22 mouse cellular contexts compared by ENCODE assay signal in genomic region chr2:25467606-25468303, GRCm38 (mm10). TPM values are rescaled to one million over a fixed set of nuclear protein-coding genes. Genes with fewer than 3 reads are reported as not detected.
DNase-seq lines count a peak whose midpoint lies in the region; ATAC-seq and TF ChIP-seq lines count a peak whose summit lies in the region.
"Had no signal": no experiment of that assay in that cellular context is flagged by ENCODE, and none has a peak within 500 bp of the region (broad histone marks: within the 10 kb centered on the region; RNA-seq: fewer than 3 reads in every experiment).

No protein-coding gene starts in this region.

- no peak for TF ChIP-seq EP300 in heart, adult 2 months (IDR thresholded peaks at IDR 0.05; ENCODE audit: insufficient read depth, low read depth, low read length)

- no peak for ATAC-seq in heart, embryonic 12.5 days (ENCODE audit: insufficient number of reproducible peaks, low FRiP score)
- ATAC-seq in midbrain, embryonic 11.5 days (ENCODE audit: low FRiP score), result no peak
- no peak for ATAC-seq in inflammation-experienced regulatory T-cells, adult 6 months
- ATAC-seq: forebrain, embryonic 16.5 days; hindbrain, postnatal 0 days had no signal

- H3K27me3 ChIP-seq in heart, adult 2 months (ENCODE audit: control insufficient read depth, insufficient read depth, low read length), result no peaks in the 10 kb centered on the region
- no peaks in the 10 kb centered on the region for H3K27me3 ChIP-seq in heart, embryonic 12.5 days (replicated peaks)
- H3K27me3 ChIP-seq in midbrain, embryonic 11.5 days (ENCODE audit: control insufficient read depth, insufficient read depth, low read length), result no peaks in the 10 kb centered on the region
- no peaks in the 10 kb centered on the region for H3K27me3 ChIP-seq in midbrain, embryonic 10.5 days (ENCODE audit: low read depth, poor library complexity, severe bottlenecking)
- H3K27me3 ChIP-seq: embryonic facial prominence, embryonic 12.5 days; limb, embryonic 12.5 days; liver, embryonic 13.5 days; lung, embryonic 15.5 days had no signal

- H3K4me3 ChIP-seq in heart, adult 2 months, result no peak overlapping the region
- no peak overlapping the region for H3K4me3 ChIP-seq in heart, embryonic 12.5 days
- no peak overlapping the region for H3K4me3 ChIP-seq in midbrain, embryonic 11.5 days (ENCODE audit: low read depth, low read length)
- H3K4me3 ChIP-seq in midbrain, embryonic 10.5 days, result no peak overlapping the region
- H3K4me3 ChIP-seq: embryonic facial prominence, embryonic 12.5 days; gastrocnemius, adult 2 months; limb, embryonic 12.5 days; liver, embryonic 13.5 days; lung, embryonic 15.5 days; myocyte had no signal

- no peaks in the 10 kb centered on the region; the same call in 1 of the 2 replicates for H3K4me1 ChIP-seq in heart, adult 2 months (ENCODE audit: control insufficient read depth, insufficient read depth, low read length)
- H3K4me1 ChIP-seq in heart, embryonic 12.5 days (replicated peaks), result peaks cover 29% of the 10 kb centered on the region
- peaks cover 5% of the 10 kb centered on the region; the same call in 1 of the 2 replicates for H3K4me1 ChIP-seq in midbrain, embryonic 11.5 days (ENCODE audit: control insufficient read depth, insufficient read depth, low read length)
- H3K4me1 ChIP-seq in midbrain, embryonic 10.5 days, result peaks cover 28% of the 10 kb centered on the region

- H3K36me3 ChIP-seq in heart, adult 2 months (ENCODE audit: control insufficient read depth, insufficient read depth, low read length), result no peaks in the 10 kb centered on the region
- no peaks in the 10 kb centered on the region for H3K36me3 ChIP-seq in heart, embryonic 12.5 days
- no peaks in the 10 kb centered on the region for H3K36me3 ChIP-seq in midbrain, embryonic 11.5 days (ENCODE audit: control insufficient read depth, insufficient read depth, low read length)
- H3K36me3 ChIP-seq in midbrain, embryonic 10.5 days, result no peaks in the 10 kb centered on the region
- H3K36me3 ChIP-seq: embryonic facial prominence, embryonic 12.5 days; limb, embryonic 12.5 days; liver, embryonic 13.5 days; lung, embryonic 15.5 days had no signal

- WGBS in heart, adult 2 months, result 53% methylated on average over 14 of the region's 14 CpGs
- WGBS in heart, embryonic 12.5 days, result 63% methylated on average over 14 of the region's 14 CpGs
- 71% methylated on average over 14 of the region's 14 CpGs for WGBS in midbrain, embryonic 11.5 days
- 79% methylated on average over 14 of the region's 14 CpGs for WGBS in midbrain, embryonic 10.5 days

- intact Hi-C loops in heart, adult 2 months (cut with DNase I), result no loop called here

- no peak overlapping the region for H3K9ac ChIP-seq in heart, adult 2 months (ENCODE audit: low read depth, low read length)
- H3K9ac ChIP-seq in heart, embryonic 12.5 days, result no peak overlapping the region
- no peak overlapping the region for H3K9ac ChIP-seq in midbrain, embryonic 11.5 days (ENCODE audit: low read length)
- H3K9ac ChIP-seq: embryonic facial prominence, embryonic 12.5 days; limb, embryonic 12.5 days; liver, embryonic 13.5 days; lung, embryonic 15.5 days had no signal

- H3K79me2 ChIP-seq in heart, adult 2 months (replicated peaks; ENCODE audit: control insufficient read depth, insufficient read depth, low read length), result no peaks in the 10 kb centered on the region

- DNase-seq in heart, adult 2 months, result no peak
- DNase-seq in midbrain, embryonic 11.5 days (ENCODE audit: low spot score, missing footprints), result peak; percentile 64
- no peak for DNase-seq in midbrain, embryonic 10.5 days (ENCODE audit: low spot score)
- peak; percentile 53 for DNase-seq in heart, postnatal 4 days
- no peak for DNase-seq in frontal cortex, postnatal 10 days (ENCODE audit: low spot score in 2 of 2)
- DNase-seq: gastrocnemius, adult 2 months; kidney, adult 18-20 months; liver, embryonic 13.5 days; midbrain, embryonic 14.5 days had no signal

- no peak for TF ChIP-seq POLR2A in heart, adult 2 months (IDR thresholded peaks at IDR 0.05; ENCODE audit: insufficient read depth, low read depth, low read length)

- H3K27ac ChIP-seq in heart, adult 2 months, result peak overlapping the region; percentile 20; the same call in 1 of the 2 replicates
- H3K27ac ChIP-seq in heart, embryonic 12.5 days (ENCODE audit: poor library complexity, severe bottlenecking), result no peak overlapping the region
- H3K27ac ChIP-seq in midbrain, embryonic 11.5 days (ENCODE audit: low read depth, low read length), result no peak overlapping the region
- H3K27ac ChIP-seq in midbrain, embryonic 10.5 days (replicated peaks), result no peak overlapping the region
- H3K27ac ChIP-seq: embryonic facial prominence, embryonic 12.5 days; gastrocnemius, adult 2 months; limb, embryonic 12.5 days; liver, embryonic 13.5 days; macrophage; stomach, postnatal 0 days had no signal

- no peaks in the 10 kb centered on the region for H3K9me3 ChIP-seq in heart, embryonic 12.5 days (replicated peaks)
- H3K9me3 ChIP-seq in midbrain, embryonic 11.5 days (ENCODE audit: control insufficient read depth, low read length), result no peaks in the 10 kb centered on the region
- H3K9me3 ChIP-seq in midbrain, embryonic 10.5 days (replicated peaks), result no peaks in the 10 kb centered on the region
- H3K9me3 ChIP-seq: embryonic facial prominence, embryonic 12.5 days; limb, embryonic 12.5 days; liver, embryonic 13.5 days; lung, embryonic 15.5 days had no signal

- TF ChIP-seq CTCF in heart, adult 2 months (IDR thresholded peaks at IDR 0.05), result no peak

- H3K4me2 ChIP-seq in heart, embryonic 12.5 days, result no peak overlapping the region
- H3K4me2 ChIP-seq in midbrain, embryonic 11.5 days, result no peak overlapping the region
- H3K4me2 ChIP-seq: embryonic facial prominence, embryonic 12.5 days; limb, embryonic 12.5 days; liver, embryonic 13.5 days; lung, embryonic 15.5 days had no signal

RNA-seq across cellular contexts. Expression of gene Ptgds, which starts 2.1 kb away (rescaled TPM):
- total RNA-seq in heart, adult 2 months (2021), result 100 to 1,000 TPM; 472 to 774 TPM
- 198 and 795 TPM in 2 replicates for polyA plus RNA-seq in heart, adult 2 months (2012; rRNA removed)
- 2.4 and 2.6 TPM in 2 replicates for polyA plus RNA-seq in heart, embryonic 12.5 days (2016; fragmentation: Nextera tagmentation; extraction: Ambion mirVana)
- 0.26 TPM in 1 of 2 replicates, not detected in the other for polyA plus RNA-seq in midbrain, embryonic 11.5 days (2014; fragmentation: Nextera tagmentation; extraction: Ambion mirVana)
- 0.16 TPM in 1 of 2 replicates, not detected in the other for polyA plus RNA-seq in midbrain, embryonic 10.5 days (2016; fragmentation: Nextera tagmentation; extraction: Ambion mirVana)
- 100 to 1,000 TPM; 117 to 137 TPM for total RNA-seq in heart, postnatal 4 days (2021)
- polyA plus RNA-seq in inflammation-experienced regulatory T-cells, adult 6 months (2017; shearing (Covaris generic)), result not detected
- total RNA-seq: gastrocnemius, adult 2 months had no signal
- polyA plus RNA-seq: C2C12, macrophage had no signal

RNA-seq across cellular contexts. Expression of gene Paxx, which starts 6.9 kb away (rescaled TPM):
- 10 to 100 TPM; 17.7 to 20.6 TPM for total RNA-seq in heart, adult 2 months (2021)
- polyA plus RNA-seq in heart, adult 2 months (2012; rRNA removed), result 32.8 and 36.8 TPM in 2 replicates
- 22.1 and 22.7 TPM in 2 replicates for polyA plus RNA-seq in heart, embryonic 12.5 days (2016; fragmentation: Nextera tagmentation; extraction: Ambion mirVana)
- 21.9 and 23.2 TPM in 2 replicates for polyA plus RNA-seq in midbrain, embryonic 11.5 days (2014; fragmentation: Nextera tagmentation; extraction: Ambion mirVana)
- 17.4 and 26.4 TPM in 2 replicates for polyA plus RNA-seq in midbrain, embryonic 10.5 days (2016; fragmentation: Nextera tagmentation; extraction: Ambion mirVana)
- 10 to 100 TPM; 30.5 to 32.8 TPM for total RNA-seq in heart, postnatal 4 days (2021)
- 10 to 100 TPM; 70.4 to 92.1 (median 89.2) TPM for polyA plus RNA-seq in inflammation-experienced regulatory T-cells, adult 6 months (2017; shearing (Covaris generic))

RNA-seq across cellular contexts. Expression of gene Clic3, which starts 11.1 kb away (rescaled TPM):
- 1 to 10 TPM; 1.4 to 1.8 TPM for total RNA-seq in heart, adult 2 months (2021)
- 4.8 and 7.4 TPM in 2 replicates for polyA plus RNA-seq in heart, adult 2 months (2012; rRNA removed)
- polyA plus RNA-seq in heart, embryonic 12.5 days (2016; fragmentation: Nextera tagmentation; extraction: Ambion mirVana), result 1.1 and 1.4 TPM in 2 replicates
- polyA plus RNA-seq in midbrain, embryonic 11.5 days (2014; fragmentation: Nextera tagmentation; extraction: Ambion mirVana), result 0.18 and 0.25 TPM in 2 replicates
- polyA plus RNA-seq in midbrain, embryonic 10.5 days (2016; fragmentation: Nextera tagmentation; extraction: Ambion mirVana), result 1.1 and 1.9 TPM in 2 replicates
- 1 to 10 TPM; 2.8 to 4.1 TPM for total RNA-seq in heart, postnatal 4 days (2021)
- polyA plus RNA-seq in inflammation-experienced regulatory T-cells, adult 6 months (2017; shearing (Covaris generic)), result 1 to 10 TPM; 1.2 to 1.9 (median 1.6) TPM
- polyA plus RNA-seq: macrophage had no signal

RNA-seq across cellular contexts. Expression of gene Lcn12, which starts 26.0 kb away (rescaled TPM):
- not detected for total RNA-seq in heart, adult 2 months (2021)
- not detected in 2 replicates for polyA plus RNA-seq in heart, adult 2 months (2012; rRNA removed)
- not detected in 2 replicates for polyA plus RNA-seq in heart, embryonic 12.5 days (2016; fragmentation: Nextera tagmentation; extraction: Ambion mirVana)
- polyA plus RNA-seq in midbrain, embryonic 11.5 days (2014; fragmentation: Nextera tagmentation; extraction: Ambion mirVana), result not detected in 2 replicates
- not detected in 2 replicates for polyA plus RNA-seq in midbrain, embryonic 10.5 days (2016; fragmentation: Nextera tagmentation; extraction: Ambion mirVana)
- not detected for total RNA-seq in heart, postnatal 4 days (2021)
- polyA plus RNA-seq in inflammation-experienced regulatory T-cells, adult 6 months (2017; shearing (Covaris generic)), result not detected
- total RNA-seq: gastrocnemius, adult 2 months; heart, postnatal 14 days; hindbrain, postnatal 0 days; layer of hippocampus, postnatal 10 days had no signal
- polyA plus RNA-seq: C2C12; embryonic facial prominence, embryonic 12.5 days; forebrain, embryonic 16.5 days; hindbrain, postnatal 0 days; limb, embryonic 12.5 days; liver, embryonic 13.5 days; lung, embryonic 15.5 days; macrophage; midbrain, embryonic 14.5 days; myocyte; stomach, postnatal 0 days had no signal

RNA-seq across cellular contexts. Expression of gene Fbxw5, which starts 32.8 kb away (rescaled TPM):
- total RNA-seq in heart, adult 2 months (2021), result 10 to 100 TPM; 82.7 to 84.8 TPM
- 32.9 and 41.0 TPM in 2 replicates for polyA plus RNA-seq in heart, adult 2 months (2012; rRNA removed)
- polyA plus RNA-seq in heart, embryonic 12.5 days (2016; fragmentation: Nextera tagmentation; extraction: Ambion mirVana), result 82.7 and 83.3 TPM in 2 replicates
- polyA plus RNA-seq in midbrain, embryonic 11.5 days (2014; fragmentation: Nextera tagmentation; extraction: Ambion mirVana), result 65.9 and 66.4 TPM in 2 replicates
- 91.2 and 108 TPM in 2 replicates for polyA plus RNA-seq in midbrain, embryonic 10.5 days (2016; fragmentation: Nextera tagmentation; extraction: Ambion mirVana)
- total RNA-seq in heart, postnatal 4 days (2021), result 10 to 100 TPM; 93.6 to 98.6 TPM
- polyA plus RNA-seq in inflammation-experienced regulatory T-cells, adult 6 months (2017; shearing (Covaris generic)), result 10 to 100 TPM; 49.1 to 88.0 (median 76.8) TPM

Comparison
In these comparisons a context has a peak if more than half of its experiments do, and no peak if none do; other contexts are left out.
1. DNase-seq: peak in midbrain, embryonic 11.5 days (single experiment) and heart, postnatal 4 days (single experiment); none in heart, adult 2 months (0 of 2), midbrain, embryonic 10.5 days (single experiment) and frontal cortex, postnatal 10 days (0 of 2).
2. RNA of gene Ptgds, which starts 2.1 kb away (polyA plus RNA-seq): 198 to 795 TPM in heart, adult 2 months; 2.4 to 2.6 TPM in heart, embryonic 12.5 days, 0.16 TPM in midbrain, embryonic 10.5 days, 0.26 TPM in midbrain, embryonic 11.5 days and not detected in inflammation-experienced regulatory T-cells, adult 6 months; every median in the first group is over 10 times any median in the second.